Mouse (Mus musculus) midbrain, embryonic 14.5 days (tissue): ENCODE results near the gene 4930402F06Rik. TPM values are rescaled to one million over a fixed set of nuclear protein-coding genes. Genes with fewer than 3 reads are reported as not detected.

Experiments
- ATAC-seq: fragments of 200-750 bp; cut with Nextera tagmentation; 2 replicates; pipeline ENCODE4 v1.8.0; 2017; ENCODE audit warnings: moderate number of reproducible peaks, moderate library complexity; ENCODE audit not compliant: low FRiP score, low TSS enrichment
- DNase-seq: peaks from one replicate; pipeline ENCODE4 v3.0.0-alpha.2; 2015
- H3K27ac ChIP-seq: fragments of 300-500 bp; sonication (generic); replicated peaks from 2 replicates; pipeline ENCODE4 v1.5.1; 2014; ENCODE audit warnings: mild to moderate bottlenecking, low read depth, low read length, moderate library complexity
- H3K27me3 ChIP-seq: fragments of 300-500 bp; sonication (generic); 2 replicates; pipeline ENCODE4 v1.6.1; 2014; ENCODE audit warnings: low read length, control low read depth, mixed read lengths; ENCODE audit not compliant: control insufficient read depth, insufficient read depth
- H3K36me3 ChIP-seq: fragments of 300-500 bp; sonication (generic); 2 replicates; pipeline ENCODE4 v1.6.1; 2014; ENCODE audit warnings: low read length, control low read depth; ENCODE audit not compliant: control insufficient read depth, insufficient read depth
- H3K4me1 ChIP-seq: fragments of 300-500 bp; sonication (generic); 2 replicates; pipeline ENCODE4 v1.6.1; 2014; ENCODE audit warnings: mild to moderate bottlenecking, antibody characterized with exemption, low read length, control low read depth; ENCODE audit not compliant: control insufficient read depth, insufficient read depth
- H3K4me2 ChIP-seq: fragments of 300-500 bp; sonication (generic); 2 replicates; pipeline ENCODE4 v1.6.1; 2014; ENCODE audit warnings: mild to moderate bottlenecking, low read length, moderate library complexity
- H3K4me3 ChIP-seq: fragments of 300-500 bp; sonication (generic); replicated peaks from 2 replicates; pipeline ENCODE4 v1.5.1; 2014; ENCODE audit warnings: low read depth, low read length
- H3K9ac ChIP-seq: fragments of 300-500 bp; sonication (generic); replicated peaks from 2 replicates; pipeline ENCODE4 v1.6.1; 2014; ENCODE audit warnings: mild to moderate bottlenecking, low read length, moderate library complexity
- H3K9me3 ChIP-seq: fragments of 300-500 bp; sonication (generic); 2 replicates; pipeline ENCODE4 v1.6.1; 2016; ENCODE audit warnings: low read length, control low read depth, mixed read lengths; ENCODE audit not compliant: control insufficient read depth
- WGBS: fragments of 180-500 bp; shearing (Covaris S2); extraction: QIAGEN DNeasy Blood & Tissue Kit; methylation state at CpG from one replicate; pipeline ENCODE4 v1.1.7; 2014; 5-methylcytosine and 5-hydroxymethylcytosine counted together
- polyA plus RNA-seq: library from polyadenylated mRNA; unstranded; fragments of >200 nt; fragmentation: Nextera tagmentation; extraction: Ambion mirVana; gene quantifications from 2 replicates; pipeline ENCODE4 v1.2.1, GENCODE M21; 2014

Gene 4930402F06Rik
- polyA plus RNA-seq, 1 experiment from 2014 or later, result not detected

DNA sequence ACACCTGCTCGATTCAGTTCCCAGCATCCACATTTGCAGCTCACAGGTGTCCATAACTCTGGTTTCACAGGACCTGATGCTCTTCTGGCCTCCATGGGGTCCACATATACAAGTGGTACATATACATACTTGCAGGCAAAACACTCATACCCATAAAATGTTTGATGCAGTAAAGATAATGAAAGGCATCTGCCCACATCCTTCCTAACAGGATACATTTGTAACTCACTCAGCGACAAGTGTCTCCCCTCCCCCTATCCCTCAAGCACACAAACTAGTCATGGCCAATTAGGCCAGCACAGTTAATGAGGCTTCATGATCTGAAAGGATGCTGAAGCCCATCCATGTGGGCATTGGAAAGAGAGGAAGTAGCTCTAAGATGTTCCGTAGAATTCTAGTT lies 25.4 kb upstream of the 4930402F06Rik start:
- no peak overlapping the region for H3K4me2 ChIP-seq
- no peak overlapping the region for H3K4me3 ChIP-seq
- ATAC-seq (no peak), DNase-seq (no peak)
- no peaks in the 10 kb centered on the region for H3K9me3 ChIP-seq
- H3K27ac ChIP-seq, result no peak overlapping the region
- no peaks in the 10 kb centered on the region for H3K36me3 ChIP-seq
- H3K27me3 ChIP-seq, result no peaks in the 10 kb centered on the region
- no peaks in the 10 kb centered on the region for H3K4me1 ChIP-seq
- 97% methylated on average over 3 of the region's 3 CpGs for WGBS
- no peak overlapping the region for H3K9ac ChIP-seq

DNA sequence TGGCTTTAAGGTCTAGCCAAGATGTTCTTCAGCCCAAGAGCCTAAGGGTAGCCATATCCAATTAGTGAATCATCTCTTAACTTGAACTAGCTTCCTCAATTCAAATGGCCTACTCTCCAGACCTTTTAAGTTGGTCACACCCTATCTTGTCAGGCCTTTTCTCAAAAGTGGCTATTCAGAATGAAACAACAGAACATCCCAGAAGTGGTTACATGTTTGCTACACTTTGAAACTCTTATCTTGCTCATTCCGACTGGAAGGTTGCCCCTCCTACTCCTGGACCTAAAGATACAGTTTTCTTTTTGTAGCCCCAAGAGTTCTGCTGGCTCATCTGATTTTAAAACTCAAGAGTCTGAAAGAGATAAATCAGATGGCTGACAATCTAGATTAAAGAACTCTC lies 23.7 kb upstream of the 4930402F06Rik start:
- Histone ChIP-seq H3K36me3 (no peaks in the 10 kb centered on the region), H3K27me3 (no peaks in the 10 kb centered on the region), H3K27ac (no peak overlapping the region), H3K4me1 (no peaks in the 10 kb centered on the region), H3K9me3 (no peaks in the 10 kb centered on the region), H3K4me3 (no peak overlapping the region), H3K9ac (no peak overlapping the region), H3K4me2 (no peak overlapping the region)
- ATAC-seq, result no peak
- DNase-seq, result no peak
- WGBS, result 90% methylated on average over 1 of the region's 1 CpGs

DNA sequence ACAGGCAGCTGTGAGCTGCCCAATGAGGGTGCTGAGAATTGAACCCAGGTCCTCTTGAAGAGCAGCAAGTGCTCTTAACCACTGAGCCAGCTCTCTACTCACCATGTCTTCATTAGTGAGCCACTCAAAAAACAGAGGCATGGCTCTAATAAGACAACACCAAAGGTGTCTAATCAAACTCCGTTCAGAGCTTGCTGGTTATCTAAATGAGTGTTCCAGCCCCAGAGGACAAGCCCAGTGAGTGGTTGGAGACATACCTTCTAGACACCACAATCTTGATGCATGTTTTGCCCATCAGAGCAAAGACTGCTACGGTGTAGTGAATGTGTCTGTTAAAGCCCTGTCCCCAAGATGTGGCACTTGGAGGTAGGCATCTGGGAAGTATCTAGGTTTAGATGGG lies 22.7 kb upstream of the 4930402F06Rik start:
- H3K27me3 ChIP-seq, result no peaks in the 10 kb centered on the region
- WGBS, result 93% methylated on average over 2 of the region's 2 CpGs
- no peaks in the 10 kb centered on the region for H3K9me3 ChIP-seq
- no peak overlapping the region for H3K4me3 ChIP-seq
- no peaks in the 10 kb centered on the region for H3K4me1 ChIP-seq
- ATAC-seq (no peak), DNase-seq (no peak)
- H3K27ac ChIP-seq, result no peak overlapping the region
- H3K4me2 ChIP-seq, result no peak overlapping the region
- H3K36me3 ChIP-seq, result no peaks in the 10 kb centered on the region
- no peak overlapping the region for H3K9ac ChIP-seq

DNA sequence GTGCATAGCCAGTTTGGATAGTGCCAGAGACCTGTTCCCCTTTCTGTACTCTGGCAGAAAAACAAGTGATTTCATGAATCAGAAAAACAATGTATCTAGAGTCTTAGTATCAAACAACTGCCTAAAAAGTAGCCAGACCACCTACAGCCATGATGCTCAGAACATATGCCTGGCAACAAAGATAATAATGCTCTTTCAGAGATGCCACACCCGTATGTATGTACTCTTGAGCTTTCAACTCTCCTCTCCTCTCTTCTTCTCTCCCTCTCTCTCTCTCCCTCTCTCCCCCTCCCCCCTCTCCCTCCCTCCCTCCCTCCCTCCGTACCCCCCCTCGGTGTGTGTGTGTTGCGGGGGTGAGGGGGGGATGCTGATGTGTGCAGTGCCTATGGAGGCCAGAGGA lies 22.3 kb upstream of the 4930402F06Rik start:
- no peaks in the 10 kb centered on the region for H3K4me1 ChIP-seq
- H3K4me2 ChIP-seq, result no peak overlapping the region
- no peak overlapping the region for H3K27ac ChIP-seq
- H3K9ac ChIP-seq, result no peak overlapping the region
- no peaks in the 10 kb centered on the region for H3K36me3 ChIP-seq
- no peaks in the 10 kb centered on the region for H3K27me3 ChIP-seq
- 89% methylated on average over 4 of the region's 4 CpGs for WGBS
- no peak overlapping the region for H3K4me3 ChIP-seq
- H3K9me3 ChIP-seq, result no peaks in the 10 kb centered on the region
- no peak for ATAC-seq
- no peak for DNase-seq

DNA sequence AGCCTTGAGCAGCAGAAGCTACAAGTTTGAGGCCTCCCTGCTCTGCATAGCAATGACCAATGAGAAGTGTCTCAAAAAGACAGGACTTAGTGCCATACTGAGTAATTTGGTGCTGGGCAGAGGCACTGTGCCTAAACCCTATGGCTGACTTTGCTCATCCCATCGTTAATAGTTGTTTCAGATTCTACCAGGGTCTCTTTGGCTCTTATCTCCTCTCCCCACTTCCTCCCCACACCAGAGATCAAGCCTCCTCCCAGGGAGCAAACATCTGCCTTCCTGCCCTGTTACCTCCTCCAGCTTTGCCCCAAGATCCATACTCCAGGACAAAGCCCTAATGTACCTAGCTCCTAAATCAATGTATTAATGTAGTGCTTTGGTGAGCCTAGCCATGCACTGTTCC lies 20.3 kb upstream of the 4930402F06Rik start:
- no peaks in the 10 kb centered on the region for H3K36me3 ChIP-seq
- H3K27ac ChIP-seq, result no peak overlapping the region
- 96% methylated on average over 1 of the region's 1 CpGs for WGBS

DNA sequence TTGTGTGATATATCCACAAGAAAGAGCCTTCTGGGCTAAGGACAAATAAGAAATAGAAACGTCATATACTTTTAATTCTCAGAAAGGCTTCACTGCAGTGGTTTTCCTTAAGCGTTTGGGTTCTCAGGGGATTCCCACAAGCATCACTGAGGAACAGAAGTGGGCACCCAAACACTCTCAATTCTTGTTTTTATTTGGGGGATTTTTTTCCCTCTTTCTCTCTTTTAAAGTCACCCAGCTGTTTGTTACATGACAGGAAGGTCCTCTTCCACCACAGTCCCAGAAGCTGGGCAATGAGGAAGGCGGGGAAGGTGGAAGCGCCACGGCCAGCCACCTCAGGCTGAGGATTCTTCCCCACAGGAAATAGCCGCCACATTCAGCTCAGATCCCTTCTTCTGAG lies 19.5 kb upstream of the 4930402F06Rik start:
- Histone ChIP-seq H3K36me3 (no peaks in the 10 kb centered on the region), H3K9ac (no peak overlapping the region), H3K9me3 (no peaks in the 10 kb centered on the region), H3K4me1 (no peaks in the 10 kb centered on the region), H3K27ac (no peak overlapping the region), H3K4me3 (no peak overlapping the region), H3K4me2 (no peak overlapping the region), H3K27me3 (no peaks in the 10 kb centered on the region)
- 81% methylated on average over 6 of the region's 6 CpGs for WGBS
- no peak for DNase-seq
- no peak for ATAC-seq

More for the DNA sequence above, 20.3 kb upstream of the 4930402F06Rik start:
- H3K9me3 ChIP-seq, result no peaks in the 10 kb centered on the region
- no peak for ATAC-seq
- H3K4me2 ChIP-seq, result no peak overlapping the region
- no peak for DNase-seq
- no peaks in the 10 kb centered on the region for H3K4me1 ChIP-seq
- H3K4me3 ChIP-seq, result no peak overlapping the region
- H3K27me3 ChIP-seq, result no peaks in the 10 kb centered on the region
- no peak overlapping the region for H3K9ac ChIP-seq

DNA sequence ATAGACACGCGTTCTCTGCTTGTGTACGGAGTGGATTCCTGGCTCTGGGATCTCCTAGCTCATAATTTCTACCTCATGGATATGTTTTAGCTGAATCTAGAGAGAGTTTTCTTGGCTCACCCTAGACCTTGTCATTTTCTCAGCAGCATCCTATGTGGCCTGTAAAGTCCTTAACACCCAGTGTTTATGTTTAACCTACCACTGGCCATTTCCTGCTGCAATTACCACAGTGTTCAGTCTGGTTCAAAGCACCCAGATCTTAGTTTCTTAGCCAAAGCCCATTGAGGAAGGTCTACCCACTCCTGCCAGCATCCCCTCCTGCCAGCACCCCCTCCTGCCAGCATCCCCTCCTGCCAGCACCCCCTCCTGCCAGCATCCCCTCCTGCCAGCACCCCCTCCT lies 15.8 kb upstream of the 4930402F06Rik start:
- Histone ChIP-seq H3K36me3 (no peaks in the 10 kb centered on the region), H3K4me3 (no peak overlapping the region), H3K4me1 (no peaks in the 10 kb centered on the region), H3K27me3 (no peaks in the 10 kb centered on the region), H3K9me3 (no peaks in the 10 kb centered on the region), H3K9ac (no peak overlapping the region), H3K27ac (no peak overlapping the region), H3K4me2 (no peak overlapping the region)
- 98% methylated on average over 3 of the region's 3 CpGs for WGBS
- ATAC-seq, result no peak
- no peak for DNase-seq

DNA sequence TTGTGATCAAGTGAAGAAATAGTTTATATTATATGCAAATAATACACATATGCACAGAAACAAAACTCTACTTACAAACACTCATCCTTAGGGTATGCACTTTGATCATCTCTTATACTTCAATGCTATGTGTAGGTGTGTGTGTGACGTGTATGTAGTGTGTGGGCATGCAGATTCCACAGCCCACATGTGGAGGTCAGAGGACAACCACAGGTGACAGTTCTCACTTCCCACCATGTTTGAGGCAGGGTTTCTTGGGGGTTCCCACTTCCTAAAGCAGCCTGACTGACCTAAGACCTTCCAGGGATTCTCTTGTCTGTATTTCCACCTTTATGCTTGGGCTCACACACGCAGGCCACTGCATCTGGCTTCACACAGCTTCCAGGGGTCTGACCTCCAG lies 15.3 kb upstream of the 4930402F06Rik start:
- H3K27me3 ChIP-seq, result no peaks in the 10 kb centered on the region
- ATAC-seq (no peak), DNase-seq (no peak)
- no peak overlapping the region for H3K9ac ChIP-seq
- H3K27ac ChIP-seq, result no peak overlapping the region
- no peak overlapping the region for H3K4me2 ChIP-seq
- no peak overlapping the region for H3K4me3 ChIP-seq
- 84% methylated on average over 2 of the region's 2 CpGs for WGBS
- no peaks in the 10 kb centered on the region for H3K4me1 ChIP-seq
- H3K9me3 ChIP-seq, result no peaks in the 10 kb centered on the region
- H3K36me3 ChIP-seq, result no peaks in the 10 kb centered on the region

DNA sequence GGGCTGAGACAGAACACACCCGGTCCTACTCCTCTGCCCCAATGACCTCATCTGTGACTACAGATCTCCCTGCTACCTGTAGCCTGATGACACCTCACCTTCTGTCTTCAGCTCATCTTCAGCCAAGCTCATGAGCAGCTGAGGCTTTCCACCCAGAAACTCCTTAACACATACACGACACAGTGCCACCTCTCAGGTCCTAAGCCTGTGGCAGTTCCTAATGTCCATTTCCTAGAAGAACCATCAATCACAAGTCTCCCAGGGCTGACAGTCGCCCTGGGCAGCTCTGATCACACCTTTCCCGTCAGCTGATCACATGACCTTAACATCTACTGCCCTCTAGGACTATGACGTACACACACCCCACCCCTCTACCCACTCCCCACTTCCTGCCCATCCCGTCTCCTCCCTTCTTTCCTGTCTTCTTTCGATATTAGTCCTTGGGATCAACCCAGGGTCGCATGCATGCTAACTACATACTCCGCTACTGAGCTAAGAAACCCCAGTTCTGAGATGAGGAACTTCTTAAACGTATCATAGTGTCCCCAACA lies 14.7 kb upstream of the 4930402F06Rik start:
- Histone ChIP-seq H3K4me3 (no peak overlapping the region), H3K9ac (no peak overlapping the region), H3K4me2 (no peak overlapping the region), H3K9me3 (no peaks in the 10 kb centered on the region), H3K4me1 (no peaks in the 10 kb centered on the region), H3K27me3 (no peaks in the 10 kb centered on the region), H3K36me3 (no peaks in the 10 kb centered on the region), H3K27ac (no peak overlapping the region)
- 85% methylated on average over 10 of the region's 10 CpGs for WGBS
- ATAC-seq, result no peak
- DNase-seq, result no peak
